Mouse (Mus musculus) telencephalon, adult 2 months (tissue): Measurements from ENCODE around the gene Slc25a44.

Experiments used
- DNase-seq: peaks from one replicate; pipeline ENCODE4 v3.0.0-alpha.2; 2011; ENCODE audit warnings: low read depth, low spot score

Gene Slc25a44

GRCm38 (mm10) chr3:88424605-88425329 lies at the start of gene Slc25a44:
Gene Slc25a44 (minus strand): TSS chr3:88425139.
- peak; percentile 99 for DNase-seq

- no peak for DNase-seq
Measured at GRCm38 (mm10) chr3:88473571-88473970, 48.6 kb upstream of the Slc25a44 start.

GRCm38 (mm10) chr3:88473020-88473419 lies 48.1 kb upstream of the Slc25a44 start:
- DNase-seq: no peak

- DNase-seq: no peak
Measured at GRCm38 (mm10) chr3:88470943-88471479, 46.1 kb upstream of the Slc25a44 start.

DNA sequence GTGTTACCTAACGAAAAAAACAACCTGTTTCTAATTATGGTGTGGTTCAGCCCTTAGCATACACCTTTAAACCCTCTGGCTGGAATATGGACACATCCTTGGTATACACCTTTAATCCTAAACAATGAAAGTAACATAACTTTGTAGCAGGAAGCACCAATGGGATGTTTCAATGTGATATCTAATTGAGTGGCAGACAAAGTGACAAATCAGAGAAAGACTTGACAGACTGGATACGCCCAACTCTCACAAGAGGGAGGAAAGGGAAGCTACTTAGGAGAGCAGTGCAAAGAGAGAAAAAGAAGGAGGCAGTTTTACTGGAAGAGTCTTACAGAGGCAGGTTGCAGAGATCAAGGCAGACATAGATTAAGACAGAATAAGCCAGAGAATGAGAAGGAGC lies 44.5 kb upstream of the Slc25a44 start:
- DNase-seq: no peak

DNA sequence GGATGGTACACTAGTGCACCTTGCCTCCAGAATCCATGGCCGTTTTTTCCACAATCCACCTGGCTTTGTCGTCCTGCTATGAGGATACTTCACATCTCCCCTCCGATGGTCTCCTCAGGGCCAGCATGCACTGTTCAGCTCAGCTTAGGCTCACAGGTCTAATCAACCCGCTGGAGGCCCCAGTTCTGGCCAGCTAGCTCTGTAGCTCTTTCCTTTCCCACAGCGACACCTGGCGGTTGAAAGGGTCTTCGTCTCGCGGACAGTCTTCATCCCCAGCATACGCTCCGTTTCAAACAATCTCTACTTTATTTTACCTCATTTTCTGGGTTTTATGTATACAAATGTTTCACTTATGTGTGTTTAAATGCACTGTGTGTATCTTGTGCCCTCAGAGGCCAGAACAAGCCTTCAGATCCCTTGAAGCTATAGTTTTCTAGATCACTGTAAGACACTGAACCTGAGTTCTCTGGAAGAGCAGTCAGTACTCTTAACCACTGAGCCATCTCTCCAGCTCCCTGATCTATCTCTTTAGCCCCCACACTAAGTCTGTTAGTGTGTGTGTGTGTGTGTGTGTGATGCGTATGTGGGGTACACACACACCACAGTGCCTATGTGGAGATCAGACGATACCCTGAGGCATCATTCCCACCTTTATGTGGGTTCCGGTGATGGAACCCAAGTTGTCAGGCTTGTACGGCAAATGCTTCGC lies 42.3 kb upstream of the Slc25a44 start:
- DNase-seq: no peak

DNA sequence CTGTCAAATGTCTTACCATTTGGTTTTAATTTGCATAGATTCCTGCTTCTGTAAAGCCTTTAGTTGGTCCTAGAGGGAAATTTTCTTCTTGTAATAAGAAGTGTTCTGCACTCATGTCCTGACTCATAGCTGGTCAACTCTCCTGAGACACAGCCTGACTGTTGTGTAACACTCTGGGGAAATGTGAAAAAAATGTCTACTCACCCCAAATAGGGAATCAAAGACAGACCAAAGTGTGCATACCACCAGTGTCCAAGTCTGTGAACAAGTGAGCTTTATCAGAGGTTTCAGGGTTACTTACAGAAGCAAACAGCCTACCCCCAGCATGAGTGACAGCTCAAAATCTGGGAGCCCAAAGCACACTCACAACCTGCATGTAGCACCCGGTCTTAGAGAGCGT lies 40.2 kb upstream of the Slc25a44 start:
- DNase-seq: no peak

DNA sequence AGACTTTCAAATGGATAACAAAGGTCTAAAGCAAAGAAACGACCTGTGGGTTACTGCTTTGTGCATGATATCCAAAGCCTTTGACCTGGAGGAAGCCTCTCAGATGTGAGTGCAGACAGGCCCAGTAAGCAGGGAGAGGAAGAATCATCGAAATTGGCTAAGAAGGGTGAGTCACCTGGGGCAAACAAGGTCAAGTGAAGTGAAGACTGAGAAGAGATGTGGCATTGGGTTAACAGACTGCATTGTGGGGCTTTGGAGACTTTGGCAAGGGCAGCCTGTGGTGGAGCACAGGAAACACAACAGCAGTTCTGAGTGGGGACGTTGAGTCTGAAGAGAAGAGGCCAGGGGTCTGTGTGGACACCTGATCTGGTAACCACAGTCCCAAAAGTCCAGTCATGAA lies 39.5 kb upstream of the Slc25a44 start:
- no peak for DNase-seq

GRCm38 (mm10) chr3:88460983-88461696 lies 36.2 kb upstream of the Slc25a44 start, which contains the start of gene Sema4a:
Gene Sema4a (minus strand): TSS chr3:88461182.
- no peak for DNase-seq

- DNase-seq: no peak
Measured at GRCm38 (mm10) chr3:88460029-88460428, 35.1 kb upstream of the Slc25a44 start.

- DNase-seq: peak; percentile 60
Measured at GRCm38 (mm10) chr3:88458778-88459219, 33.9 kb upstream of the Slc25a44 start.

- DNase-seq: no peak
Measured at GRCm38 (mm10) chr3:88456746-88457532, 32.0 kb upstream of the Slc25a44 start.

GRCm38 (mm10) chr3:88456313-88456712 lies 31.4 kb upstream of the Slc25a44 start:
- no peak for DNase-seq

- no peak for DNase-seq
Measured at GRCm38 (mm10) chr3:88455588-88456264, 30.8 kb upstream of the Slc25a44 start.

GRCm38 (mm10) chr3:88454762-88455587 lies 30.0 kb upstream of the Slc25a44 start:
- DNase-seq: no peak

- DNase-seq: no peak
Measured at GRCm38 (mm10) chr3:88453986-88454385, 29.0 kb upstream of the Slc25a44 start.

DNA sequence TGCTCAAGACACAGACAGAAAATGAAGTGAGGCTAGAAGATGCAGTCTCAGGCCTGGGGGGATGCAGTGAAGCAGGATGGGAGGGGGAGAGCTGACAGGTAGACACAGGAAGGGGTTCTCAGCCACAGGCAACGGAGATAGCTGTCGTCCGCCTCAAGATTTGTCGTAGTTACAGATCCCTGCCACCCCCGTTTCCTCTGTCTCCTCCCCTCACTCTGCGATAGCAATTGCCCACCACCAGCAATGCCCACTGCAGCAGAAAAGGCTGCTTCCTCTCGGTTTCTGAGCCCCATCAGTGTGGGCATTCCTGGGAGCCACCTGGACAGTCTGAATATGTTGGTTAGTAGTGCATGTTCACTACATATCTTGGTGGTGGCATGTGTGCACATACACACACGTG lies 28.4 kb upstream of the Slc25a44 start:
- DNase-seq: no peak

- no peak for DNase-seq
Measured at GRCm38 (mm10) chr3:88452716-88453115, 27.8 kb upstream of the Slc25a44 start.

DNA sequence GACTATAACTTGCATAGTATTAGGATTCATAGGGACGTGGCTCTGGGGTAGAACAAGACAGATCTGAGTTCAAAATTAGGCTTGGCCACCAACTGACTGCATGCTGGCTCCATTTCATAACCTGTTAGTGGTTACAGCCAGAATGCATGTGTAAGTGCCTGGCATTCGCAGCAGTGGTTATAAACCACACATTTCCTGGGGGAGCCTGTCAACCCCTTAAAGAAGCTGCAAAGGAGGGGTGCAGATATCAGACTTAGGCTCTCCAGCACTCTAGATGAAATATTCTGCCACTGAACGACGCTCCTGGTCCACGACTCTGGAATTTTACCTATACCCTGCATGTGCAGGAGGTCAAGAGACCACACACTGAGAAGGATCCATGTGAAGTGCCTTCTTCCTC lies 27.3 kb upstream of the Slc25a44 start:
- DNase-seq: no peak
